Mouse (Mus musculus) lung, postnatal 0 days (tissue): ENCODE measurements around the gene Rpap1. TPM values are rescaled to one million over a fixed set of nuclear protein-coding genes. Genes with fewer than 3 reads are reported as not detected.

ENCODE experiments used
- ATAC-seq: fragments of 200-750 bp; cut with Nextera tagmentation; 2 replicates; pipeline ENCODE4 v1.8.0; 2017; ENCODE audit warnings: moderate library complexity
- DNase-seq: peaks from one replicate; pipeline ENCODE4 v3.0.0-alpha.2; 2016; ENCODE audit warnings: low spot score
- H3K27ac ChIP-seq: fragments of 300-500 bp; sonication (generic); 2 replicates; pipeline ENCODE4 v1.5.1; 2014; ENCODE audit warnings: antibody characterized with exemption, mild to moderate bottlenecking, low read length, mixed read lengths
- H3K27me3 ChIP-seq: fragments of 300-500 bp; sonication (generic); replicated peaks from 2 replicates; pipeline ENCODE4 v1.6.1; 2014; ENCODE audit warnings: low read length, mixed read lengths; ENCODE audit not compliant: insufficient read depth
- H3K36me3 ChIP-seq: fragments of 300-500 bp; sonication (generic); 2 replicates; pipeline ENCODE4 v1.6.1; 2014; ENCODE audit warnings: low read length, mixed read lengths; ENCODE audit not compliant: insufficient read depth
- H3K4me1 ChIP-seq: fragments of 300-500 bp; sonication (generic); 2 replicates; pipeline ENCODE4 v1.6.1; 2014; ENCODE audit warnings: antibody characterized with exemption, low read depth, low read length, mixed read lengths; ENCODE audit not compliant: insufficient read depth
- H3K4me2 ChIP-seq: fragments of 300-500 bp; sonication (generic); replicated peaks from 2 replicates; pipeline ENCODE4 v1.6.1; 2014; ENCODE audit warnings: low read depth, mild to moderate bottlenecking, low read length, moderate library complexity, mixed read lengths
- H3K4me3 ChIP-seq: fragments of 300-500 bp; sonication (generic); 2 replicates; pipeline ENCODE4 v1.5.1; 2014; ENCODE audit warnings: low read depth, low read length
- H3K9ac ChIP-seq: fragments of 300-500 bp; sonication (generic); replicated peaks from 2 replicates; pipeline ENCODE4 v1.6.1; 2014; ENCODE audit warnings: low read depth, mild to moderate bottlenecking
- H3K9me3 ChIP-seq: fragments of 300-500 bp; sonication (generic); 2 replicates; pipeline ENCODE4 v1.6.1; 2016; ENCODE audit warnings: low read length, mixed read lengths
- CTCF ChIP-seq: IDR thresholded peaks from 2 replicates; pipeline ENCODE4 v1.5.1; 2016; ENCODE audit warnings: antibody characterized with exemption, mild to moderate bottlenecking
- EP300 ChIP-seq: IDR thresholded peaks from 2 replicates; pipeline ENCODE4 v1.6.1; 2016; ENCODE audit warnings: antibody characterized with exemption, mild to moderate bottlenecking, control low read depth
- WGBS: fragments of 180-500 bp; shearing (Covaris S2); extraction: QIAGEN DNeasy Blood & Tissue Kit; methylation state at CpG from one replicate; pipeline ENCODE4 v1.1.7; 2014; 5-methylcytosine and 5-hydroxymethylcytosine counted together
- polyA plus RNA-seq: library from polyadenylated mRNA; unstranded; fragments of >200 nt; fragmentation: Nextera tagmentation; extraction: Ambion mirVana; gene quantifications from 2 replicates; pipeline ENCODE4 v1.2.1, GENCODE M21; 2015

Rpap1 gene
- polyA plus RNA-seq, 1 experiment from 2014 or later = 10.0 TPM

GRCm38 (mm10) chr2:119816611-119817010 lies 29.3 kb upstream of the Rpap1 start:
- Histone ChIP-seq H3K4me1 (no peaks in the 10 kb centered on the region), H3K9ac (no peak overlapping the region), H3K27ac (no peak overlapping the region), H3K9me3 (no peaks in the 10 kb centered on the region), H3K4me3 (no peak overlapping the region), H3K4me2 (no peak overlapping the region), H3K36me3 (no peaks in the 10 kb centered on the region), H3K27me3 (no peaks in the 10 kb centered on the region)
- TF ChIP-seq CTCF = no peak
- TF ChIP-seq EP300 = no peak
- ATAC-seq = no peak
- 96% methylated on average over 13 of the region's 13 CpGs for WGBS
- no peak for DNase-seq

- ATAC-seq = 0 out of 2 replicates have a peak, but pooled peaks have one; percentile 12
- TF ChIP-seq EP300 (no peak), CTCF (no peak)
- H3K4me2 ChIP-seq = no peak overlapping the region
- no peaks in the 10 kb centered on the region for H3K36me3 ChIP-seq
- WGBS = 57% methylated on average over 7 of the region's 7 CpGs
- DNase-seq = no peak
- no peaks in the 10 kb centered on the region for H3K9me3 ChIP-seq
- H3K4me3 ChIP-seq = no peak overlapping the region
- no peaks in the 10 kb centered on the region for H3K4me1 ChIP-seq
- no peak overlapping the region for H3K9ac ChIP-seq
- H3K27me3 ChIP-seq = no peaks in the 10 kb centered on the region
- H3K27ac ChIP-seq = no peak overlapping the region
Observed at GRCm38 (mm10) chr2:119814376-119814933, 27.1 kb upstream of the Rpap1 start.

GRCm38 (mm10) chr2:119811490-119812146 lies 24.3 kb upstream of the Rpap1 start:
- H3K4me3 ChIP-seq = no peak overlapping the region
- DNase-seq (no peak), ATAC-seq (no peak)
- TF ChIP-seq EP300 = no peak
- TF ChIP-seq CTCF = no peak
- no peak overlapping the region for H3K27ac ChIP-seq
- H3K27me3 ChIP-seq = no peaks in the 10 kb centered on the region
- WGBS = 84% methylated on average over 14 of the region's 14 CpGs
- no peak overlapping the region for H3K9ac ChIP-seq
- no peaks in the 10 kb centered on the region for H3K36me3 ChIP-seq
- H3K4me2 ChIP-seq = no peak overlapping the region
- no peaks in the 10 kb centered on the region for H3K4me1 ChIP-seq
- no peaks in the 10 kb centered on the region for H3K9me3 ChIP-seq

GRCm38 (mm10) chr2:119810890-119811289 lies 23.6 kb upstream of the Rpap1 start:
- Histone ChIP-seq H3K9ac (no peak overlapping the region), H3K4me2 (no peak overlapping the region), H3K4me1 (no peaks in the 10 kb centered on the region), H3K27me3 (no peaks in the 10 kb centered on the region), H3K36me3 (no peaks in the 10 kb centered on the region), H3K4me3 (no peak overlapping the region), H3K9me3 (no peaks in the 10 kb centered on the region), H3K27ac (no peak overlapping the region)
- no peak for TF ChIP-seq EP300
- TF ChIP-seq CTCF = no peak
- ATAC-seq (no peak), DNase-seq (no peak)
- 88% methylated on average over 12 of the region's 12 CpGs for WGBS

GRCm38 (mm10) chr2:119808881-119809280 lies 21.5 kb upstream of the Rpap1 start:
- TF ChIP-seq EP300 (no peak), CTCF (no peak)
- Histone ChIP-seq H3K27ac (no peak overlapping the region), H3K27me3 (no peaks in the 10 kb centered on the region), H3K9me3 (no peaks in the 10 kb centered on the region), H3K9ac (no peak overlapping the region), H3K36me3 (no peaks in the 10 kb centered on the region), H3K4me1 (no peaks in the 10 kb centered on the region), H3K4me3 (no peak overlapping the region), H3K4me2 (no peak overlapping the region)
- DNase-seq (no peak), ATAC-seq (no peak; the same call in 1 of the 2 replicates)
- 47% methylated on average over 4 of the region's 4 CpGs for WGBS

GRCm38 (mm10) chr2:119808438-119808837 lies 21.1 kb upstream of the Rpap1 start:
- no peak overlapping the region for H3K27ac ChIP-seq
- no peaks in the 10 kb centered on the region for H3K4me1 ChIP-seq
- H3K36me3 ChIP-seq = no peaks in the 10 kb centered on the region
- TF ChIP-seq EP300 (no peak), CTCF (no peak)
- no peak for DNase-seq
- no peaks in the 10 kb centered on the region for H3K9me3 ChIP-seq
- H3K27me3 ChIP-seq = no peaks in the 10 kb centered on the region
- H3K4me3 ChIP-seq = no peak overlapping the region
- no peak overlapping the region for H3K9ac ChIP-seq
- no peak for ATAC-seq
- no peak overlapping the region for H3K4me2 ChIP-seq
- WGBS = 43% methylated on average over 4 of the region's 4 CpGs
